Mouse (Mus musculus) hindbrain, embryonic 14.5 days (tissue): ENCODE data around the gene Sult5a1. TPM values are rescaled to one million over a fixed set of nuclear protein-coding genes. Genes with fewer than 3 reads are reported as not detected.

Source experiments
- ATAC-seq: fragments of 200-750 bp; cut with Nextera tagmentation; 2 replicates; pipeline ENCODE4 v1.8.0; 2017; ENCODE audit warnings: moderate number of reproducible peaks, mild to moderate bottlenecking, moderate TSS enrichment, moderate library complexity; ENCODE audit not compliant: low FRiP score
- DNase-seq: peaks from one replicate; pipeline ENCODE4 v3.0.0-alpha.2; 2015; ENCODE audit warnings: low spot score
- H3K27ac ChIP-seq: fragments of 300-500 bp; sonication (generic); 2 replicates; pipeline ENCODE4 v1.5.1; 2014; ENCODE audit warnings: mild to moderate bottlenecking, moderate library complexity
- H3K27me3 ChIP-seq: fragments of 300-500 bp; sonication (generic); 2 replicates; pipeline ENCODE4 v1.6.1; 2014; ENCODE audit warnings: mild to moderate bottlenecking, low read length, mixed read lengths; ENCODE audit not compliant: control insufficient read depth, insufficient read depth
- H3K36me3 ChIP-seq: fragments of 300-500 bp; sonication (generic); replicated peaks from 2 replicates; pipeline ENCODE4 v1.6.1; 2014; ENCODE audit not compliant: control insufficient read depth, insufficient read depth
- H3K4me1 ChIP-seq: fragments of 300-500 bp; sonication (generic); replicated peaks from 2 replicates; pipeline ENCODE4 v1.6.1; 2014; ENCODE audit warnings: antibody characterized with exemption, low read length, mixed read lengths; ENCODE audit not compliant: control insufficient read depth, insufficient read depth
- H3K4me2 ChIP-seq: fragments of 300-500 bp; sonication (generic); replicated peaks from 2 replicates; pipeline ENCODE4 v1.6.1; 2014; ENCODE audit warnings: mild to moderate bottlenecking, moderate library complexity
- H3K4me3 ChIP-seq: fragments of 300-500 bp; sonication (generic); replicated peaks from 2 replicates; pipeline ENCODE4 v1.5.1; 2014; ENCODE audit warnings: mild to moderate bottlenecking, low read length
- H3K9ac ChIP-seq: fragments of 300-500 bp; sonication (generic); 2 replicates; pipeline ENCODE4 v1.6.1; 2014
- H3K9me3 ChIP-seq: fragments of 300-500 bp; sonication (generic); 2 replicates; pipeline ENCODE4 v1.6.1; 2016; ENCODE audit warnings: low read length; ENCODE audit not compliant: control insufficient read depth
- WGBS: fragments of 180-500 bp; shearing (Covaris S2); extraction: QIAGEN DNeasy Blood & Tissue Kit; methylation state at CpG from one replicate; pipeline ENCODE4 v1.1.7; 2014; 5-methylcytosine and 5-hydroxymethylcytosine counted together
- polyA plus RNA-seq: library from polyadenylated mRNA; unstranded; fragments of >200 nt; fragmentation: Nextera tagmentation; extraction: Ambion mirVana; gene quantifications from 2 replicates; pipeline ENCODE4 v1.2.1, GENCODE M21; 2014

Sult5a1 gene
- polyA plus RNA-seq, 1 experiment from 2014 or later: 3.0 TPM

DNA sequence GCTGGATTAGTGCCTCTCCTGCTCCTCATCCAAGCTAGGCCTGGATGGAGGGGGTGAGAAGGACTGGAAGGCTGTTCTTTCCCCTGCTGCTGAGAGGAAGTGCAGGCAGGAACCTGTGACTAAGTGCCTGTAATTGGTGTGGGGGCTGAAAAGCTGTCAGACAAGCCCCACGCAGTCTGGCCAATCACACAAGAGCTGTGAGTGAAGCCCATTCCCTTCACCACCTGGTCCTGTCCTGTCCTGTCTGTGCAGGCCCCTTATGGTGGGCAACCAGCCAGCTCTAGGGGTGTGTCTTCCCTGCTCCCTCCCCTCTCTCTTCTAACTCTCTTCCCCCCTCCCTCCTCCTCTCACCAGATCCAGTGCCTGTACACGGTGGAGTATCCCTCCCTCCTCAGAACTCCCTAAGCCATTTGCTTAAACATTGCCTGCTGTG lies 20.5 kb downstream of the Sult5a1 start:
- Histone ChIP-seq H3K27me3 (no peaks in the 10 kb centered on the region), H3K4me1 (peaks cover 13% of the 10 kb centered on the region), H3K36me3 (no peaks in the 10 kb centered on the region), H3K9me3 (no peaks in the 10 kb centered on the region), H3K4me3 (no peak overlapping the region), H3K27ac (0 out of 2 replicates have a peak overlapping the region, but pooled peaks have one; percentile 3), H3K9ac (no peak overlapping the region), H3K4me2 (no peak overlapping the region)
- ATAC-seq (peak; percentile 49), DNase-seq (peak; percentile 54)
- WGBS: 5% methylated on average over 2 of the region's 2 CpGs

DNA sequence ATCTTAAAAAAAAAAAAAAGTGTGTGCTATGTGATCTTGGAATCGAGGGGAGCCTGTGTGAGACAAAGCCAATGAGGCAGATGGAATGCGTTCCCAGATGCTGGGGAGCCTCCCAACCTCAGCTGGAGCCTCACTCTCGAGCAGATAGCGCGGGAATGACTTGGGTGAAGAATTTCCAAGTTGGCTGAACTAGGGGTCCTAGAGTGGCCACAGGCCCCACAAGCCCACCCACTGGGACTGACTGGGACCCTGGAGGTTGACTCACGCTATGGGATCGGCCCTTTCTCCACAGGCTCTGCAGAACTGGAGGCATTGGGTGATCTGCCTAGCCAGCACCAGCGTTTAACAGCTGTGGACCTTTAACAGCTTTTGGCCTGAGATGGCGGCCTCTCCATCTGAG lies 21.8 kb downstream of the Sult5a1 start:
- Histone ChIP-seq H3K27me3 (no peaks in the 10 kb centered on the region), H3K9me3 (no peaks in the 10 kb centered on the region), H3K4me1 (peaks cover 13% of the 10 kb centered on the region), H3K4me3 (no peak overlapping the region), H3K36me3 (no peaks in the 10 kb centered on the region), H3K27ac (no peak overlapping the region), H3K4me2 (no peak overlapping the region), H3K9ac (no peak overlapping the region)
- no peak for DNase-seq
- 80% methylated on average over 9 of the region's 9 CpGs for WGBS
- no peak for ATAC-seq

DNA sequence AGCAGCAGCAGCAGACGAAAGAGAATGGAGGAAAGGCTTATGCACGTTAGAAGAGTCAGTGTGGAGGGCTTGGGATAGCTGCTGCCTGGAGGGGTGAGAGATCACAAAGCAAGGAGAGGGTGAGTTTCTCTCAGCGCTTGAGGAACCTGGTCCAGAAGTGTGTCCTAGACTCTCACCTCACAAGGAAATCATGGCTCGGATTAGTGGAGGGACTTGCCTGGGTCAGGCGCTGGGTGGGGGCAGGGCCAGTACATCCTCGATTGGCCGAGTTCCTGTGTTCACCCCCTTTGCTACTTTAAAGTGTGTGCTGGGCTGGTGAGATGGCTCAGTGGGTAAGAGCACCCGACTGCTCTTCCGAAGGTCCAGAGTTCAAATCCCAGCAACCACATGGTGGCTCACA lies 22.3 kb downstream of the Sult5a1 start:
- DNase-seq: no peak
- 42% methylated on average over 9 of the region's 9 CpGs for WGBS
- H3K27me3 ChIP-seq: no peaks in the 10 kb centered on the region
- H3K4me1 ChIP-seq: peaks cover 13% of the 10 kb centered on the region
- no peak overlapping the region for H3K9ac ChIP-seq
- H3K9me3 ChIP-seq: no peaks in the 10 kb centered on the region
- no peak overlapping the region for H3K4me3 ChIP-seq
- H3K27ac ChIP-seq: peak overlapping the region; percentile 56; the same call in 1 of the 2 replicates
- H3K4me2 ChIP-seq: peak overlapping the region; percentile 17
- ATAC-seq: no peak
- H3K36me3 ChIP-seq: no peaks in the 10 kb centered on the region

DNA sequence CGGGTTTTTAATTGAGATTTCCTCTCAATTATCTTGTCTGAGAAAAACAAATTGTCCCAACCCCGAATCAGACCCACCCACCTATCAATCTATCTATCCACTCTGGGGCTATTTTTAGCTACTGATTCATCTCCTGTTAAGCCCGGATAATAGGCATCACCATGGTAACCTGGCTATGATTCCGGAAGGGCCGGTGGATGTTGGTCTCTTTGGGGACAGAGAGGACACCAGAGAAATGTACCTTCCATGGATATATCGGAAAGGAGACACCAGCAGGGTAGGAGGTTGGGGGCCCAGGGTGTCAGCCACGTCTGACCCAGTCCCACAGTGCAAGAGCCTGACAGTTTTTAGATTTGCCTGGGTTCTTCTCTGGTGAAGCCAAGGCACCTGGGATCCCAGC lies 22.7 kb downstream of the Sult5a1 start:
- 5% methylated on average over 7 of the region's 7 CpGs for WGBS
- Histone ChIP-seq H3K4me3 (no peak overlapping the region), H3K9me3 (no peaks in the 10 kb centered on the region), H3K36me3 (no peaks in the 10 kb centered on the region), H3K27me3 (no peaks in the 10 kb centered on the region), H3K9ac (no peak overlapping the region), H3K4me2 (peak overlapping the region; percentile 17), H3K4me1 (peaks cover 13% of the 10 kb centered on the region), H3K27ac (peak overlapping the region; percentile 56; the same call in 1 of the 2 replicates)
- ATAC-seq: no peak
- peak; percentile 53 for DNase-seq

DNA sequence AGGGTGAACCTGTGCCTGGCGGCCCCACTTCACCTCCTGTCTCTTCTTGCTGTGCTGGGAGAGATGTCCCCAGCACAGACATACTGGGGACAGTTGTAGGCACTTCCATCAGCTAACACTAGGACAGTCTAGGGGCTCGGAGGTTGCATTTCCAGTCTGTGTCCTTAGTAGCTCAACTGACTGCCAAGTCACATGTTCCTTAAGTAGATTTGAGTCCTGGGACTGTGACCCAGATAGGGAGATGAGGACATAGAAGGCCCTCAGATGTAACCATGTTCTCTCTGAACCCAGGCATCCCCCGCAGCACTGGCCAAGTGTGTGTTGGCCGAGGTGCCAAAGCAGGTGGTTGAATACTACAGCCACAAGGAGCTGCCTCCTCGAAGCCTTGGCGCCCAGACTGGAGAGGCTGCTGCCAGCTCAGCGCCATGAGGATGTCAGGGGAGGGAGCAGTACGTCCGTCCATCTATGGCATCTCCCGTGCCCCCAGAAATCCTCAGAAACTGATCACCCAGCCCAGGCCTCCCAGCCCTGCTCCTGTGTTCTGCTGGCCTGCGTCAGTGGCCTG lies 23.9 kb downstream of the Sult5a1 start:
- Histone ChIP-seq H3K27ac (no peak overlapping the region), H3K4me3 (no peak overlapping the region), H3K4me2 (no peak overlapping the region), H3K9me3 (no peaks in the 10 kb centered on the region), H3K9ac (no peak overlapping the region), H3K36me3 (no peaks in the 10 kb centered on the region), H3K27me3 (no peaks in the 10 kb centered on the region), H3K4me1 (peaks cover 13% of the 10 kb centered on the region)
- 86% methylated on average over 11 of the region's 11 CpGs for WGBS
- DNase-seq (no peak), ATAC-seq (no peak)

DNA sequence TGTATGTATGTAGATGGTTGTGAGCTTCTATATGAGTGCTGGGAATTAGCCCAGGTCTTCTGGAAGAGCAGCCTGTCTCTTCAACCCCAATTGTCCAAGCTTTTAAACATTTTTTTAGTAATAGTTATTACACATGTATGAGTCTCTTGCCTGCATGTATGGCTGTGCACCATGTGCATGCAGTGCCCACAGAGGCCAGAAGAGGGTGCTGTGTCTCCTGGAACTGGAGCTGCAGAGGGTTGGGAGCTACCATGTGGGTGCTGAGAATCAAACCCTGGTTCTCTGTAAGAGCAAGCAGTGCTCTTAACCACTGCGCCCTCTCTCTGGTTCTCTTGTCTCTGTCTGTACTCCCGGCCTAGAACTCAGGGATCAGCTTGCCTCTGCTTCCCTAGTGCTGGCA lies 25.2 kb downstream of the Sult5a1 start:
- DNase-seq (no peak), ATAC-seq (no peak)
- Histone ChIP-seq H3K27me3 (no peaks in the 10 kb centered on the region), H3K27ac (no peak overlapping the region), H3K9ac (no peak overlapping the region), H3K9me3 (no peaks in the 10 kb centered on the region), H3K4me3 (no peak overlapping the region), H3K4me2 (no peak overlapping the region), H3K4me1 (peaks cover 13% of the 10 kb centered on the region), H3K36me3 (no peaks in the 10 kb centered on the region)
- WGBS: 94% methylated on average over 2 of the region's 2 CpGs

DNA sequence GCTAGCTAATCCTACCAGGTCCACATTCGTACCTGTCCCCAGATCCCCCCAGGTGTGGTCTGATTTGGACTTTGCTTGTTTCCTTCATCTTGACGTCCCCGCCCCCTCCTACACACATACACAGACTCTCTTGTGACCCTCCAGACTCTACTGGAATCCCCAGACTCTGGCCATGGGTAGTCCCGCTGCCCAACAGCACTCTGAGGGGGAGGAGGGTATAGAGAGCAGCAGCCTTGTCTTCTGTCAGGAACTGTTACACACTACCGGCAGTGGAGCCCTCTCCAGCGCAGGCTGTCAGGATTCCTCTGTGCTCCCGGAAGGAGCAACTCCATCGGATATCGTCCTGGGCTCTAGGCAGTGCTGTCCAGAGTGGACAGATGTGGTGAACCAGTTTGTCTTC lies 27.1 kb downstream of the Sult5a1 start:
- Histone ChIP-seq H3K36me3 (no peaks in the 10 kb centered on the region), H3K4me3 (no peak overlapping the region), H3K9me3 (no peaks in the 10 kb centered on the region), H3K27me3 (peaks cover 7% of the 10 kb centered on the region), H3K4me2 (no peak overlapping the region), H3K9ac (no peak overlapping the region), H3K4me1 (peaks cover 13% of the 10 kb centered on the region), H3K27ac (no peak overlapping the region)
- WGBS: 73% methylated on average over 9 of the region's 9 CpGs
- ATAC-seq (no peak), DNase-seq (no peak)

DNA sequence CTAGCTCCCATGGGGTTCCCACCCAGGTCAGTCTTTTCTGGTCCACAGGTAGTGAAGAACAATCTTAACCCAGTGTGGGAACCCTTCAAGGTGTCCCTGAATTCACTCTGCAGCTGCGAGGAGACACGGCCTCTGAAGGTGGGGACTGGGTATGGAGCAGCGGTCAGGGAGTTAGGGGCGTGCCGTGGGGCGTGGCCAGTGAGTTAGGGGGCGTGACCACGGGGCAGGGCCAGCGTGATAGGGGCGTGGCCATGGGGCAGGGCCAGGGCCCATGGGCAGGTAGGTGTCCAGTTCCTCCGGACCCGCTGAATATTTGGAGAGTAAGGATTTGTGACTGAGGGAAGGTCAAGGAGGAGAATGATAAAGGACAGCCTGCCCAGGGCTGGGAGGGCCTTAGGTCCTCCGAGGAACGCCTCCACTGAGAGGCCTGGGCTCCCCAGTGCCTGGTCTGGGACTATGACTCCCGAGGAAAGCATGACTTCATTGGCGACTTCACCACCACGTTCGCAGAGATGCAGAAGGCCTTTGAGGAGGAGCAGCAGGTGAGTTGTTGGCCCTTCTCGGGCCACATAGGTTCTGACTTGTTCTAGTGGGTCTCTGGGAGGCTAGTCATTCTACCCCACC lies 31.8 kb downstream of the Sult5a1 start:
- Histone ChIP-seq H3K9me3 (no peaks in the 10 kb centered on the region), H3K4me2 (no peak overlapping the region), H3K36me3 (no peaks in the 10 kb centered on the region), H3K4me3 (no peak overlapping the region), H3K9ac (no peak overlapping the region), H3K27ac (no peak overlapping the region), H3K27me3 (peaks cover 9% of the 10 kb centered on the region), H3K4me1 (no peaks in the 10 kb centered on the region)
- ATAC-seq (no peak), DNase-seq (no peak)
- 6% methylated on average over 19 of the region's 19 CpGs for WGBS

DNA sequence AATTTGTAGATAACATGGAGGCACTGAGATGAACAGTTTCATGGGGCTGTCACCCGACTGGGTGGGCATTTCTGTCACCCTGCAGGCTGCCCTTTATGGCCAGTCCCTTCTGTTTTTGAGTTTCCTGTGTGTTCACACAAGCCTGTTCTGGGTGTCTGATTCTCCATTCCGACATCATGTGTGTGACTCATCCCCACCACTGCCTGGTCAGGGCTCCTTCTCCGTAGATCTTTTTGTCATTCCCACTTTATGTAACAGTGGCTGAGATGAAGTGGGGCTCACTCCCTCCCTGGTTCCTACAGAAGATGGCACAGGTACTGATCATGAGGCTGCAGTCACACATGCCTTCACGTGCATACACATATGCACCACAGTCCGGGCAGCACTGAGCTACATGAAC lies 35.4 kb downstream of the Sult5a1 start:
- no peak for DNase-seq
- H3K36me3 ChIP-seq: no peaks in the 10 kb centered on the region
- H3K4me2 ChIP-seq: no peak overlapping the region
- H3K9me3 ChIP-seq: no peaks in the 10 kb centered on the region
- H3K4me3 ChIP-seq: no peak overlapping the region
- H3K27me3 ChIP-seq: peaks cover 31% of the 10 kb centered on the region
- H3K27ac ChIP-seq: no peak overlapping the region
- peaks cover 1% of the 10 kb centered on the region; the same call in 1 of the 2 replicates for H3K4me1 ChIP-seq
- no peak overlapping the region for H3K9ac ChIP-seq
- 84% methylated on average over 5 of the region's 5 CpGs for WGBS
- no peak for ATAC-seq
